Mouse (Mus musculus): ENCODE measurements at regions not wholly inside any gene's neighbourhood (a gene's known extent, or its start where the extent isn't known, plus 50 kb on each side); places are given as distances from the start of the nearest gene placed in this dataset.
"Not testable (repeated sequence)": the region's sequence is repeated elsewhere in the genome, so short reads cannot be mapped to it uniquely, and the experiment has no call there.

- ATAC-seq (replicated peaks; ENCODE audit: low FRiP score, low TSS enrichment, poor library complexity, severe bottlenecking), result no peak
Measured at GRCm38 (mm10) chr12:8447612-8448011, 52.2 kb downstream of the Rhob start.

GRCm38 (mm10) chr12:8447025-8447424 is 52.8 kb downstream of the Rhob start:
- ATAC-seq (replicated peaks; ENCODE audit: low FRiP score, low TSS enrichment, poor library complexity, severe bottlenecking), result no peak

GRCm38 (mm10) chr12:8444975-8445853 is 54.6 kb downstream of the Rhob start:
- ATAC-seq (replicated peaks; ENCODE audit: low FRiP score, low TSS enrichment, poor library complexity, severe bottlenecking), result no peak

- ATAC-seq (replicated peaks; ENCODE audit: low FRiP score, low TSS enrichment, poor library complexity, severe bottlenecking), result no peak
Measured at GRCm38 (mm10) chr12:8443917-8444453, 55.8 kb downstream of the Rhob start.

- ATAC-seq (replicated peaks; ENCODE audit: low FRiP score, low TSS enrichment, poor library complexity, severe bottlenecking), result no peak
Measured at GRCm38 (mm10) chr12:8443253-8443661, 56.6 kb downstream of the Rhob start.

GRCm38 (mm10) chr12:8441275-8441674 is 58.5 kb downstream of the Rhob start:
- ATAC-seq (replicated peaks; ENCODE audit: low FRiP score, low TSS enrichment, poor library complexity, severe bottlenecking), result no peak

- 0 out of 2 replicates have a peak, but pooled peaks have one; percentile 12 for ATAC-seq (replicated peaks; ENCODE audit: low FRiP score, low TSS enrichment, poor library complexity, severe bottlenecking)
Measured at GRCm38 (mm10) chr12:8440373-8440772, 59.4 kb downstream of the Rhob start.

GRCm38 (mm10) chr12:8439957-8440356 is 59.9 kb downstream of the Rhob start:
- no peak for ATAC-seq (replicated peaks; ENCODE audit: low FRiP score, low TSS enrichment, poor library complexity, severe bottlenecking)

- ATAC-seq (replicated peaks; ENCODE audit: low FRiP score, low TSS enrichment, poor library complexity, severe bottlenecking), result no peak
Measured at GRCm38 (mm10) chr12:8439486-8439885, 60.3 kb downstream of the Rhob start.

- no peak for ATAC-seq (replicated peaks; ENCODE audit: low FRiP score, low TSS enrichment, poor library complexity, severe bottlenecking)
Measured at GRCm38 (mm10) chr12:8438638-8439037, 61.2 kb downstream of the Rhob start.

GRCm38 (mm10) chr12:8436976-8437580 is 62.7 kb downstream of the Rhob start:
- no peak for ATAC-seq (replicated peaks; ENCODE audit: low FRiP score, low TSS enrichment, poor library complexity, severe bottlenecking)

GRCm38 (mm10) chr12:8436553-8436952 is 63.3 kb downstream of the Rhob start:
- no peak for ATAC-seq (replicated peaks; ENCODE audit: low FRiP score, low TSS enrichment, poor library complexity, severe bottlenecking)

GRCm38 (mm10) chr12:8435651-8436348 is 64.0 kb downstream of the Rhob start:
- ATAC-seq (replicated peaks; ENCODE audit: low FRiP score, low TSS enrichment, poor library complexity, severe bottlenecking), result not testable (repeated sequence)

GRCm38 (mm10) chr12:8428228-8428990 is 71.4 kb downstream of the Rhob start:
- no peak for ATAC-seq (replicated peaks; ENCODE audit: low FRiP score, low TSS enrichment, poor library complexity, severe bottlenecking)

GRCm38 (mm10) chr12:8424515-8424914 is 75.3 kb downstream of the Rhob start:
- no peak for ATAC-seq (replicated peaks; ENCODE audit: low FRiP score, low TSS enrichment, poor library complexity, severe bottlenecking)

- no peak for ATAC-seq (replicated peaks; ENCODE audit: low FRiP score, low TSS enrichment, poor library complexity, severe bottlenecking)
Measured at GRCm38 (mm10) chr12:8422676-8423075, 77.1 kb downstream of the Rhob start.

GRCm38 (mm10) chr12:8421271-8421567 is 78.6 kb downstream of the Rhob start:
- ATAC-seq (replicated peaks; ENCODE audit: low FRiP score, low TSS enrichment, poor library complexity, severe bottlenecking), result no peak

- ATAC-seq (replicated peaks; ENCODE audit: low FRiP score, low TSS enrichment, poor library complexity, severe bottlenecking), result no peak
Measured at GRCm38 (mm10) chr12:8420511-8421270, 79.1 kb downstream of the Rhob start.

- no peak for ATAC-seq (replicated peaks; ENCODE audit: low FRiP score, low TSS enrichment, poor library complexity, severe bottlenecking)
Measured at GRCm38 (mm10) chr12:8418890-8419289, 80.9 kb downstream of the Rhob start.
